Mouse (Mus musculus): ENCODE data around the gene Tmem233. TPM values are rescaled to one million over a fixed set of nuclear protein-coding genes. Genes with fewer than 3 reads are reported as not detected.

Tmem233 gene
- total RNA-seq, 2 experiments from 2014 or later = not detected

DNA sequence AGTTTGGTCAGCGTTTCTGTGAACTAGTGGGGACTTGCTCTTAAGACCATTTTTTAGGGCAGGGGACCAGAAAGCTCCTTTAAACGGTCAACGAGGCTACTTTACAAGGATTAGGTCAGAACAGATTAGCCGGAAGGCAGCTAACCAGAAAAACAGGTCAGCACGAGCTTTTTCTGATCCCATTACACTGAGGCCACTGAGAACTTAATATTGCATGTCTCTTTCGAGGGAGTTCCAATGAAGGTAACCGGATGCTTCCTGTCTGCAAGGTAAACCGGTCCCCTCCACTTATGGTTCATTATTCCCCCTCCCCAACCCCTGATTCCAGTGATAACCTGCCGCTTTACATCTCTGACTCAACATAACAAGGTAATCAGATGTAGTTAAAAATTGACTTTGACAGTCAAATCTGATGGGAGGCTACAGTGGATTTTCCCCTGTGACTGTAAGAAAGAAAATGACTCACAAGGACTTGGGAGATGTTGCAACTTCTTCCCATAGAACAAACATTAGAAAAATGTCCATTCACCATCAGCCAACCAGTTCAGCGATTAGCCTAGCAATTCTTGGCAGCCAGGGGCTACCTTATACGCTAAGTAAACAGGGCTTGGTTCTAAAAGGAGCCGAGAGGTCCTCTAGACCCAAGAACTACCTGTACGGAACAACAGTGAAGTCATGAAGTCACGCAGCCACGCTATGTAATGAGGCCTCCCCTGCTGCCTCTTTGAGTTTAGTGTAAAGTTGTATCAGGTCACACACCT is 73.8 kb downstream of the Tmem233 start:
- ATAC-seq (replicated peaks; ENCODE audit: low FRiP score, poor library complexity, severe bottlenecking) = no peak

DNA sequence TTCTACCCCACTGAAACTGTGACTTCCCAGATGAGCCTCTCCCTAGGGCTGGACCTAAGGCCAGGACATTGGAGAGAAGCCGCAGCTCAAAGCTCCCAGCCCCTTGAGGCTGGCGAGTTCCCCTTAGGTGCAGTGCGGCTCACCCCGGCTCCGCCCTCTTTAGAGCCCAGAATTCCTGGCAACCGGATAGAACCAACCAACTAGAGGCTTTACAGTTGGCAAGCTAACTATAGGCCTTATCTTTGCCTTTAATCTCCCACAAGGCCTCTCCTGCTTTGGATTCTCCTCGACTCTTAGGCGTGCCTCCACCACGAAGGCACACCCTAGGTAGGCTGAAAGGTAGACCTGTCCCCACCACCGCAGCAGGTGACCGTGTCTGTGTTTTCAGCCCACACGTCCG is 75.3 kb downstream of the Tmem233 start:
- no peak for ATAC-seq (replicated peaks; ENCODE audit: low FRiP score, poor library complexity, severe bottlenecking)

DNA sequence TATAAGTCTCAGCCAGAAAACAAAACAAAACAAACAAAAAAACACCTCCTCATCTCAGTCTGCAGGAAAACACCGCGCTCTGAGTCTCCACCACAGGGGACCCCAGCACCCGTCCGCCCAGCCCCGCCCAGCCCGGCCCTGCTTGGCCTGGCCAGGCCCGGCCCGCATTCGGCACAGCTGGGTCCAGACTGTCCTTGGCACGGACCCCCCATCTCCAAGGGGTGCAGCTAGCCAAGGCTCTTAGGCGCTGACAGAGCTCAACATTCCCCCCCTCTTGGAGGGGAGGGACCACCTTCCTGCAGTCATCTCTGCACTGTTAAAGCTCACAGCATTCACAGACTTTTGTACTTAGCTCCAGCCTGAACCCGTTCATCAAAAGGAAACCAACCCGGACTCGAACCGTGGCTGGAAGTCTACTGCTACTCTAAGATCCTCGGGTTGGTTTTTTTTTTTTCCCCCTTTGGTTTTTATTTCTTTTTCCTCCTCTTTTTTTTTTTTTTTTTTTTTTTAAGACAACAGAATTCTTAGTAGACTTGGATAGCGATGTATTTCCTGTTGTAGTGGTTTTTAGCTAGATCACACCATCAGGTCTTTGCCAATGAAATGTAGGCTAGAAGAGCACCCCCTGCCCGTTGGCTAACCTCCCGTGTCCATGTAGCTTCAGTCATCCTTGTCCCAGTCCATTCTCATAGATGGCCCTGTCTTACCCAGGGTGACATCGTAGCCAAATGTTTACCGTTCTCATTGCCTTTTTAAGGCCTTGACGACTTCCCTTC is 76.5 kb downstream of the Tmem233 start:
- no peak for ATAC-seq (replicated peaks; ENCODE audit: low FRiP score, poor library complexity, severe bottlenecking)

DNA sequence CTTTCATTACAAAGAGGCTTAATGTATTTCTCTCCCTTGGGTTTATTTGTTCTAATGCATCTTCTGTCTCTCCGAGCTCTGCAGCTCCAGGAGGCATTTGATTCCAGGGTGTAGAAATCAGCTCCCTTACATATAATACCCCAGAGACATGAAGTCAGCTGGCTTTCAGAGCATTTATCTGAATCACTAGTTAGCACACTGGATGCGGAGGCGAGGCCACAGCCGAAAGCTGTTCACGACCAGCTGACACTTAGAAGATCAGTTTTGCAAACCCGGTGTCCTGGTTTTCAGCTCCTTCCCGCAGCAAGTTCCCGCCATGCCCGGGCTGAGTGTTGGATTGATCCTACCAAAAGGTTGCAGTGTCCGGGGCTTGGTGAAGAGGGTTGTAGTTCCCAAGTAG is 78.8 kb downstream of the Tmem233 start:
- no peak for ATAC-seq (replicated peaks; ENCODE audit: low FRiP score, poor library complexity, severe bottlenecking)

DNA sequence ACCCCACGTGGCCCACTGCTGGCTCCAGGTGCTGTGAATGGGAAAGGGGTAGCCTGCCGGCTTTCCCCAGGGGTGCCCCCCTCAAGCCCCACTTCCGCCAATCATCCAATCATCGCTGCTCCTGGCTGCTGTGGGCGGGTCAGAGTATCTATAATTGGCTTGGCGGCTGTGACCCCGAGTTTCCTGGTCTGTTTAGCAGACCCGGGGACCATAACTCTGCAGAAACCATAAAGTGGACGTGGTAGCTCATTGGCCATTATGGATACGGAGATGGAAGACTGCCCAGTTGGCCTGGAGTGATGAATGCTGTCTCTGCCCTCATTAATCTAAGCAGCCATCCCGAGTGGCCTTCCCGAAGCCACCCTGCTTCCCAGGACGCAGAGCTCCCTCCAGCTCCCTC is 79.2 kb downstream of the Tmem233 start:
- no peak for ATAC-seq (replicated peaks; ENCODE audit: low FRiP score, poor library complexity, severe bottlenecking)

DNA sequence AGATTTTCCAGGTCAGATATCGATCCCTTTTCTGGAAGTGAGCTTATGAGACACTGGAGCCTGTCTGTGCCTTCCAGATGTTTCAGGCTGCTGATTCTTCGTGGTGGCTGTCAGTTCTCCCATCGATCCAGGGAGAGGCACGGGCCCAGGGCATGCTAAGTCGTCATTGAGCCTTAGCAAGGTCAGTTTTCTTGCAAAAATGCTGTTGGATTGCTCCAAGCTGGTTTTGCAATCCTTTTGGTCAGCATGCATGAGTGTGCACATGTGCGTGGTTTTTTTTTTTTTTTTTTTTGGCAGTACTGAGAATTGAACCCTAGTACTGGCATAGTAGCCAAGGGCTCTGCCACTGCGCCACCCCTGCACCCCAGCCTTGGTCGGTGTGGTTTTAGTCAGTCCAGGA is 79.9 kb downstream of the Tmem233 start:
- no peak for ATAC-seq (replicated peaks; ENCODE audit: low FRiP score, poor library complexity, severe bottlenecking)

DNA sequence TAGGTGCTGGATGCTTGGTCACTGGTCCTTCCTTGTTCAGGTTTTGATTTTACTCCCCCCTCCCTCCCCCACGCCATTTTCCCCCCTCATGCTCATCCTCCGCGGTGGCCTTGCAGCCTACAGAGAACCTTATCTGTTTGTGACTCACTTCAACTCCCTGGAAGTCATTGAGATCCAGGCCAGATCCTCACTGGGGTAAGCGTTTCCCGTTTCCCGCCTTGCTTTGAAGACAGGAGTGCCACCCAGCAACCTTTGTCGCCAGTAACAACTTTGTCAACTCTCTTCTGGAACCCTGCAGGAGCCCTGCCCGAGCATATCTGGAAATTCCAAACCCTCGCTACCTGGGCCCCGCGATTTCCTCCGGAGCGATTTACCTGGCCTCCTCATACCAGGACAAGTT is 85.7 kb downstream of the Tmem233 start:
- no peak for ATAC-seq (replicated peaks; ENCODE audit: low FRiP score, poor library complexity, severe bottlenecking)

DNA sequence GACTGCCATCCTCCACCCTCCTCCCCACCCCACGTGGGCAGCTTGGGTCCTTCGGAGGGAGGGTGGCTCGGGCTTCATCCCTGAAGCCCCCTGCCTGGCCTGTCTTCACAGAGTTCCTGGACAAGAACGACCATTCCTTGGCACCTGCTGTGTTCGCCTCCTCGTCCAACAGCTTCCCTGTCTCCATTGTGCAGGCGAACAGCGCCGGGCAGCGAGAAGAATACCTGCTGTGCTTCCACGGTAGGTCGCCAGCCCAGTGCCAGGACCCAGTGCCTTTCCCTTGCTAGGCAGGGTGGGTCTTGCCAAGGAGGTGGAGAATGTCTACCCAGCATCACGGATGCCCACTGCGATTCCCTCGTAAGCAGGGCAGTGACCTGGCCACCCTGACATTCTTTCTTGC is 88.9 kb downstream of the Tmem233 start:
- no peak for ATAC-seq (replicated peaks; ENCODE audit: low FRiP score, poor library complexity, severe bottlenecking)

DNA sequence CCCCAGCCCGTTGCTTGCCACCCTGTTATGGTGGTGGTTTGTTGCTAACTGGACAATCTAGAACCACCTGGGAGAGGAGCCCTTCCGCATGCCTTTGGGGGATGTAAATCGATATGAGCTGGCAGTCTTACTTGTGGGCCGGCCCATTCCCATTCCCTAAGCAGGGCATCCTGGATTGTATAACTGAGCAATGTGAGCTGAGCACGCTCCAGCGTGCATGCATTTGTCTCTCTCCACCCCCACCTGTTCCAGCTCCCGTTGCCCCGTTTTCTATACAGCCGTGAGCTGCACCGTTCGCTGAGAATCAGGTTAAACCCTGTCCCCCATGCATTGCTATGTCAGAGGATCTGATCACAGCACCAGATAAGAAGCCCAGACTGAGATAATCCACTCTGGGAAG is 91.3 kb downstream of the Tmem233 start:
- no peak for ATAC-seq (replicated peaks; ENCODE audit: low FRiP score, poor library complexity, severe bottlenecking)

Other genes starting within 250 kb of the Tmem233 start
- 133 and 146 TPM in 2 replicates for gene Cit, start 238.0 kb downstream of the Tmem233 start, total RNA-seq (2015; ENCODE audit: low replicate concordance)
- gene Cit, start 238.0 kb downstream of the Tmem233 start, total RNA-seq (2017; ENCODE audit: low replicate concordance) = 411 and 513 TPM in 2 replicates
- gene Prkab1, start 58.7 kb downstream of the Tmem233 start, total RNA-seq (2015; ENCODE audit: low replicate concordance) = 152 and 176 TPM in 2 replicates
- 73.6 and 102 TPM in 2 replicates for gene Prkab1, start 58.7 kb downstream of the Tmem233 start, total RNA-seq (2017; ENCODE audit: low replicate concordance)
- gene Ccdc60, start 205.7 kb upstream of the Tmem233 start, total RNA-seq (2015; ENCODE audit: low replicate concordance) = not detected in 2 replicates
- gene Ccdc60, start 205.7 kb upstream of the Tmem233 start, total RNA-seq (2017; ENCODE audit: low replicate concordance) = not detected in 2 replicates

All from erythroid progenitor cell, adult 5-6 weeks (primary cell).